Mouse (Mus musculus) forebrain, embryonic 10.5 days (tissue): ENCODE results near the gene Slc25a13. TPM values are rescaled to one million over a fixed set of nuclear protein-coding genes. Genes with fewer than 3 reads are reported as not detected.

ENCODE experiments used
- DNase-seq: peaks from one replicate; pipeline ENCODE4 v3.0.0-alpha.2; 2017; ENCODE audit warnings: low spot score; ENCODE audit errors: extremely low spot score
- H3K27ac ChIP-seq: fragments of 300-500 bp; sonication (generic); 2 replicates; pipeline ENCODE4 v1.5.1; 2016; ENCODE audit warnings: mild to moderate bottlenecking
- H3K27me3 ChIP-seq: fragments of 300-500 bp; sonication (generic); 2 replicates; pipeline ENCODE4 v1.6.1; 2016; ENCODE audit warnings: mild to moderate bottlenecking; ENCODE audit not compliant: poor library complexity, severe bottlenecking
- H3K36me3 ChIP-seq: fragments of 300-500 bp; sonication (generic); replicated peaks from 2 replicates; pipeline ENCODE4 v1.6.1; 2016; ENCODE audit warnings: mild to moderate bottlenecking, moderate library complexity
- H3K4me1 ChIP-seq: fragments of 300-500 bp; sonication (generic); 2 replicates; pipeline ENCODE4 v1.6.1; 2016
- H3K4me3 ChIP-seq: fragments of 300-500 bp; sonication (generic); 2 replicates; pipeline ENCODE4 v1.5.1; 2016; ENCODE audit warnings: mild to moderate bottlenecking, moderate library complexity
- H3K9me3 ChIP-seq: fragments of 300-500 bp; sonication (generic); 2 replicates; pipeline ENCODE4 v1.6.1; 2016; ENCODE audit warnings: mild to moderate bottlenecking, moderate library complexity
- WGBS: fragments of 180-500 bp; shearing (Covaris S2); methylation state at CpG from one replicate; pipeline ENCODE4 v1.1.7; 2016; 5-methylcytosine and 5-hydroxymethylcytosine counted together
- polyA plus RNA-seq: library from polyadenylated mRNA; unstranded; fragments of >200 nt; fragmentation: Nextera tagmentation; extraction: Ambion mirVana; gene quantifications from 2 replicates; pipeline ENCODE4 v1.2.1, GENCODE M21; 2016

Gene Slc25a13
- polyA plus RNA-seq, 1 experiment from 2014 or later, result 54.3 TPM

GRCm38 (mm10) chr6:6038773-6039550 is 178.0 kb downstream of the Slc25a13 start:
- no peaks in the 10 kb centered on the region for H3K9me3 ChIP-seq
- DNase-seq, result no peak
- H3K4me1 ChIP-seq, result peaks cover 21% of the 10 kb centered on the region
- 33% methylated on average over 18 of the region's 18 CpGs for WGBS
- H3K4me3 ChIP-seq, result no peak overlapping the region
- 0 out of 2 replicates have a peak overlapping the region, but pooled peaks have one; percentile 44 for H3K27ac ChIP-seq
- no peaks in the 10 kb centered on the region for H3K27me3 ChIP-seq
- H3K36me3 ChIP-seq, result no peaks in the 10 kb centered on the region; the same call in 1 of the 2 replicates

- WGBS, result 92% methylated on average over 6 of the region's 6 CpGs
- Histone ChIP-seq H3K27me3 (no peaks in the 10 kb centered on the region; the same call in 1 of the 2 replicates), H3K4me1 (0 out of 2 replicates have a peak, but pooled peaks cover 5% of the 10 kb centered on the region), H3K27ac (no peak overlapping the region), H3K36me3 (no peaks in the 10 kb centered on the region), H3K9me3 (no peaks in the 10 kb centered on the region), H3K4me3 (no peak overlapping the region)
- no peak for DNase-seq
These were observed 189.3 kb downstream of the Slc25a13 start for GRCm38 (mm10) chr6:6027664-6028063.

GRCm38 (mm10) chr6:6023976-6024375 is 193.0 kb downstream of the Slc25a13 start:
- H3K9me3 ChIP-seq, result no peaks in the 10 kb centered on the region
- H3K36me3 ChIP-seq, result no peaks in the 10 kb centered on the region
- 0 out of 2 replicates have a peak, but pooled peaks cover 5% of the 10 kb centered on the region for H3K4me1 ChIP-seq
- H3K4me3 ChIP-seq, result no peak overlapping the region
- H3K27ac ChIP-seq, result no peak overlapping the region
- no peak for DNase-seq
- no peaks in the 10 kb centered on the region; the same call in 1 of the 2 replicates for H3K27me3 ChIP-seq
- 42% methylated on average over 6 of the region's 6 CpGs for WGBS

- Histone ChIP-seq H3K27ac (no peak overlapping the region), H3K9me3 (no peaks in the 10 kb centered on the region), H3K27me3 (no peaks in the 10 kb centered on the region), H3K4me3 (no peak overlapping the region), H3K36me3 (no peaks in the 10 kb centered on the region), H3K4me1 (peaks cover 8% of the 10 kb centered on the region; the same call in 1 of the 2 replicates)
- 62% methylated on average over 9 of the region's 9 CpGs for WGBS
- DNase-seq, result no peak
These were observed 200.0 kb downstream of the Slc25a13 start for GRCm38 (mm10) chr6:6016931-6017330.

GRCm38 (mm10) chr6:6015616-6016015 is 201.4 kb downstream of the Slc25a13 start:
- WGBS, result 74% methylated on average over 15 of the region's 15 CpGs
- Histone ChIP-seq H3K27me3 (no peaks in the 10 kb centered on the region), H3K4me1 (peaks cover 8% of the 10 kb centered on the region; the same call in 1 of the 2 replicates), H3K36me3 (no peaks in the 10 kb centered on the region), H3K9me3 (no peaks in the 10 kb centered on the region), H3K27ac (no peak overlapping the region), H3K4me3 (no peak overlapping the region)
- no peak for DNase-seq

- 74% methylated on average over 2 of the region's 2 CpGs for whole genome bisulfite sequencing
- no peaks in the 10 kb centered on the region for H3K36me3 ChIP-seq
- peaks cover 11% of the 10 kb centered on the region for H3K27me3 ChIP-seq
- no peak overlapping the region for H3K4me3 ChIP-seq
- H3K27ac ChIP-seq, result no peak overlapping the region
- H3K9me3 ChIP-seq, result no peaks in the 10 kb centered on the region
- no peak for DNase-seq
- peaks cover 13% of the 10 kb centered on the region for H3K4me1 ChIP-seq
These were observed 205.6 kb downstream of the Slc25a13 start for GRCm38 (mm10) chr6:6011364-6011763.

GRCm38 (mm10) chr6:6005762-6006431 is 211.1 kb downstream of the Slc25a13 start:
- H3K9me3 ChIP-seq, result no peaks in the 10 kb centered on the region
- H3K27me3 ChIP-seq, result peaks cover 14% of the 10 kb centered on the region
- WGBS, result 2% methylated on average over 42 of the region's 42 CpGs
- peak; percentile 88 for DNase-seq
- H3K4me3 ChIP-seq, result peak overlapping the region; percentile 61
- H3K36me3 ChIP-seq, result no peaks in the 10 kb centered on the region
- H3K4me1 ChIP-seq, result peaks cover 20% of the 10 kb centered on the region
- H3K27ac ChIP-seq, result peak overlapping the region; percentile 80

- Histone ChIP-seq H3K9me3 (no peaks in the 10 kb centered on the region), H3K36me3 (no peaks in the 10 kb centered on the region), H3K4me3 (peak overlapping the region; percentile 61; the same call in 1 of the 2 replicates), H3K4me1 (peaks cover 15% of the 10 kb centered on the region), H3K27ac (no peak overlapping the region), H3K27me3 (peaks cover 14% of the 10 kb centered on the region)
- no peak for DNase-seq
- 78% methylated on average over 12 of the region's 12 CpGs for WGBS
These were observed 212.1 kb downstream of the Slc25a13 start for GRCm38 (mm10) chr6:6004756-6005485.

- 89% methylated on average over 3 of the region's 3 CpGs for WGBS
- Histone ChIP-seq H3K4me3 (no peak overlapping the region), H3K4me1 (peaks cover 17% of the 10 kb centered on the region), H3K27ac (no peak overlapping the region), H3K27me3 (peaks cover 10% of the 10 kb centered on the region), H3K36me3 (no peaks in the 10 kb centered on the region), H3K9me3 (no peaks in the 10 kb centered on the region)
- DNase-seq, result no peak
These were observed 214.9 kb downstream of the Slc25a13 start for GRCm38 (mm10) chr6:6002061-6002460.

GRCm38 (mm10) chr6:5997535-5997934 is 219.4 kb downstream of the Slc25a13 start:
- Histone ChIP-seq H3K4me1 (peaks cover 8% of the 10 kb centered on the region; the same call in 1 of the 2 replicates), H3K9me3 (no peaks in the 10 kb centered on the region), H3K27ac (no peak overlapping the region), H3K36me3 (no peaks in the 10 kb centered on the region), H3K27me3 (no peaks in the 10 kb centered on the region; the same call in 1 of the 2 replicates), H3K4me3 (no peak overlapping the region)
- WGBS, result 87% methylated on average over 6 of the region's 6 CpGs
- DNase-seq, result no peak

GRCm38 (mm10) chr6:5993056-5993455 is 223.9 kb downstream of the Slc25a13 start:
- Histone ChIP-seq H3K4me1 (peaks cover 17% of the 10 kb centered on the region), H3K9me3 (no peaks in the 10 kb centered on the region), H3K36me3 (no peaks in the 10 kb centered on the region), H3K4me3 (no peak overlapping the region), H3K27ac (no peak overlapping the region), H3K27me3 (no peaks in the 10 kb centered on the region; the same call in 1 of the 2 replicates)
- no peak for DNase-seq
- 63% methylated on average over 7 of the region's 7 CpGs for WGBS
